Mouse (Mus musculus): ENCODE results near the gene Abcd2. TPM values are rescaled to one million over a fixed set of nuclear protein-coding genes. Genes with fewer than 3 reads are reported as not detected.

Abcd2 gene
- polyA plus RNA-seq, 1 experiment from 2014 or later = 6.3 TPM

- WGBS (ENCODE audit: insufficient replicate concordance) = 63% methylated on average over 5 of the region's 5 CpGs
Measured at GRCm38 (mm10) chr15:91161153-91161552, 30.4 kb downstream of the Abcd2 start.

GRCm38 (mm10) chr15:91153311-91153710, 38.3 kb downstream of the Abcd2 start:
- H3K27ac ChIP-seq (replicated peaks) = no peak overlapping the region
- peaks cover 11% of the 10 kb centered on the region; the same call in 1 of the 2 replicates for H3K36me3 ChIP-seq (replicated peaks)
- no peak for ATAC-seq (ENCODE audit: insufficient read depth)
- H3K4me1 ChIP-seq (replicated peaks) = no peaks in the 10 kb centered on the region
- no peak overlapping the region for H3K4me2 ChIP-seq
- H3K4me3 ChIP-seq (replicated peaks) = no peak overlapping the region
- H3K9me3 ChIP-seq (replicated peaks) = no peaks in the 10 kb centered on the region
- H3K27me3 ChIP-seq = no peaks in the 10 kb centered on the region
- no peak overlapping the region for H3K9ac ChIP-seq
- WGBS (ENCODE audit: insufficient replicate concordance) = 52% methylated on average over 3 of the region's 3 CpGs

More at GRCm38 (mm10) chr15:91161153-91161552, 30.4 kb downstream of the Abcd2 start:
- ATAC-seq (ENCODE audit: insufficient read depth) = no peak
- no peak overlapping the region for H3K27ac ChIP-seq (replicated peaks)
- no peaks in the 10 kb centered on the region for H3K9me3 ChIP-seq (replicated peaks)
- no peak overlapping the region for H3K9ac ChIP-seq
- no peak overlapping the region for H3K4me3 ChIP-seq (replicated peaks)
- peaks cover 7% of the 10 kb centered on the region; the same call in 1 of the 2 replicates for H3K36me3 ChIP-seq (replicated peaks)
- H3K27me3 ChIP-seq = no peaks in the 10 kb centered on the region
- H3K4me1 ChIP-seq (replicated peaks) = no peaks in the 10 kb centered on the region
- no peak overlapping the region for H3K4me2 ChIP-seq

- WGBS (ENCODE audit: insufficient replicate concordance) = 53% methylated on average over 1 of the region's 1 CpGs
- Histone ChIP-seq H3K36me3 (replicated peaks) (peaks cover 10% of the 10 kb centered on the region; the same call in 1 of the 2 replicates), H3K27me3 (no peaks in the 10 kb centered on the region), H3K4me2 (no peak overlapping the region), H3K9ac (no peak overlapping the region), H3K4me3 (replicated peaks) (no peak overlapping the region), H3K4me1 (replicated peaks) (no peaks in the 10 kb centered on the region), H3K27ac (replicated peaks) (no peak overlapping the region), H3K9me3 (replicated peaks) (no peaks in the 10 kb centered on the region)
- ATAC-seq (ENCODE audit: insufficient read depth) = no peak
Measured at GRCm38 (mm10) chr15:91152592-91152991, 39.0 kb downstream of the Abcd2 start.

- Histone ChIP-seq H3K36me3 (replicated peaks) (no peaks in the 10 kb centered on the region), H3K27me3 (no peaks in the 10 kb centered on the region), H3K4me3 (replicated peaks) (no peak overlapping the region), H3K4me2 (no peak overlapping the region), H3K4me1 (replicated peaks) (no peaks in the 10 kb centered on the region), H3K9ac (no peak overlapping the region), H3K27ac (replicated peaks) (no peak overlapping the region), H3K9me3 (replicated peaks) (no peaks in the 10 kb centered on the region)
- WGBS (ENCODE audit: insufficient replicate concordance) = 76% methylated on average over 4 of the region's 4 CpGs
- no peak for ATAC-seq (ENCODE audit: insufficient read depth)
Measured at GRCm38 (mm10) chr15:91124584-91124983, 67.0 kb downstream of the Abcd2 start.

GRCm38 (mm10) chr15:91112555-91113209, 78.9 kb downstream of the Abcd2 start:
- Histone ChIP-seq H3K36me3 (replicated peaks) (no peaks in the 10 kb centered on the region), H3K4me1 (replicated peaks) (no peaks in the 10 kb centered on the region), H3K9ac (no peak overlapping the region), H3K4me3 (replicated peaks) (no peak overlapping the region), H3K4me2 (no peak overlapping the region), H3K27ac (replicated peaks) (no peak overlapping the region), H3K27me3 (no peaks in the 10 kb centered on the region), H3K9me3 (replicated peaks) (no peaks in the 10 kb centered on the region)
- 58% methylated on average over 7 of the region's 7 CpGs for WGBS (ENCODE audit: insufficient replicate concordance)
- ATAC-seq (ENCODE audit: insufficient read depth) = no peak

GRCm38 (mm10) chr15:91108102-91108659, 83.4 kb downstream of the Abcd2 start:
- 70% methylated on average over 5 of the region's 5 CpGs for WGBS (ENCODE audit: insufficient replicate concordance)

GRCm38 (mm10) chr15:91104934-91105333, 86.7 kb downstream of the Abcd2 start:
- ATAC-seq (ENCODE audit: insufficient read depth) = no peak
- 50% methylated on average over 3 of the region's 3 CpGs for WGBS (ENCODE audit: insufficient replicate concordance)

More at GRCm38 (mm10) chr15:91108102-91108659, 83.4 kb downstream of the Abcd2 start:
- no peak overlapping the region for H3K4me2 ChIP-seq
- no peak overlapping the region for H3K4me3 ChIP-seq (replicated peaks)
- H3K9me3 ChIP-seq (replicated peaks) = no peaks in the 10 kb centered on the region
- no peak overlapping the region for H3K27ac ChIP-seq (replicated peaks)
- H3K27me3 ChIP-seq = no peaks in the 10 kb centered on the region
- no peaks in the 10 kb centered on the region for H3K4me1 ChIP-seq (replicated peaks)
- H3K9ac ChIP-seq = no peak overlapping the region
- no peak for ATAC-seq (ENCODE audit: insufficient read depth)
- H3K36me3 ChIP-seq (replicated peaks) = no peaks in the 10 kb centered on the region

GRCm38 (mm10) chr15:91104276-91104675, 87.3 kb downstream of the Abcd2 start:
- Histone ChIP-seq H3K9me3 (replicated peaks) (no peaks in the 10 kb centered on the region), H3K27me3 (no peaks in the 10 kb centered on the region), H3K36me3 (replicated peaks) (no peaks in the 10 kb centered on the region), H3K4me1 (replicated peaks) (no peaks in the 10 kb centered on the region), H3K4me3 (replicated peaks) (no peak overlapping the region), H3K4me2 (no peak overlapping the region), H3K9ac (no peak overlapping the region), H3K27ac (replicated peaks) (no peak overlapping the region)
- no peak for ATAC-seq (ENCODE audit: insufficient read depth)
- 46% methylated on average over 1 of the region's 1 CpGs for WGBS (ENCODE audit: insufficient replicate concordance)

More at GRCm38 (mm10) chr15:91104934-91105333, 86.7 kb downstream of the Abcd2 start:
- no peak overlapping the region for H3K27ac ChIP-seq (replicated peaks)
- H3K36me3 ChIP-seq (replicated peaks) = no peaks in the 10 kb centered on the region
- no peak overlapping the region for H3K4me3 ChIP-seq (replicated peaks)
- no peaks in the 10 kb centered on the region for H3K27me3 ChIP-seq
- no peak overlapping the region for H3K4me2 ChIP-seq
- H3K9me3 ChIP-seq (replicated peaks) = no peaks in the 10 kb centered on the region
- no peak overlapping the region for H3K9ac ChIP-seq
- H3K4me1 ChIP-seq (replicated peaks) = no peaks in the 10 kb centered on the region

GRCm38 (mm10) chr15:91103814-91104213, 87.8 kb downstream of the Abcd2 start:
- no peak for ATAC-seq (ENCODE audit: insufficient read depth)
- H3K4me2 ChIP-seq = no peak overlapping the region
- no peak overlapping the region for H3K27ac ChIP-seq (replicated peaks)
- 62% methylated on average over 14 of the region's 14 CpGs for WGBS (ENCODE audit: insufficient replicate concordance)
- H3K9ac ChIP-seq = no peak overlapping the region
- H3K4me3 ChIP-seq (replicated peaks) = no peak overlapping the region
- no peaks in the 10 kb centered on the region for H3K9me3 ChIP-seq (replicated peaks)
- no peaks in the 10 kb centered on the region for H3K4me1 ChIP-seq (replicated peaks)
- no peaks in the 10 kb centered on the region for H3K27me3 ChIP-seq
- H3K36me3 ChIP-seq (replicated peaks) = no peaks in the 10 kb centered on the region

GRCm38 (mm10) chr15:91103305-91103704, 88.3 kb downstream of the Abcd2 start:
- no peak for ATAC-seq (ENCODE audit: insufficient read depth)
- H3K4me3 ChIP-seq (replicated peaks) = no peak overlapping the region
- H3K27me3 ChIP-seq = no peaks in the 10 kb centered on the region
- H3K27ac ChIP-seq (replicated peaks) = no peak overlapping the region
- WGBS (ENCODE audit: insufficient replicate concordance) = 66% methylated on average over 8 of the region's 8 CpGs
- no peaks in the 10 kb centered on the region for H3K9me3 ChIP-seq (replicated peaks)
- no peak overlapping the region for H3K4me2 ChIP-seq
- no peaks in the 10 kb centered on the region for H3K4me1 ChIP-seq (replicated peaks)
- H3K36me3 ChIP-seq (replicated peaks) = no peaks in the 10 kb centered on the region
- H3K9ac ChIP-seq = no peak overlapping the region

- Histone ChIP-seq H3K36me3 (replicated peaks) (no peaks in the 10 kb centered on the region), H3K4me3 (replicated peaks) (no peak overlapping the region), H3K4me2 (no peak overlapping the region), H3K27me3 (no peaks in the 10 kb centered on the region), H3K9ac (no peak overlapping the region), H3K9me3 (replicated peaks) (no peaks in the 10 kb centered on the region), H3K27ac (replicated peaks) (no peak overlapping the region), H3K4me1 (replicated peaks) (no peaks in the 10 kb centered on the region)
- 66% methylated on average over 6 of the region's 6 CpGs for WGBS (ENCODE audit: insufficient replicate concordance)
- no peak for ATAC-seq (ENCODE audit: insufficient read depth)
Measured at GRCm38 (mm10) chr15:91096606-91097005, 95.0 kb downstream of the Abcd2 start.
